ENCODE assay signal across 19 mouse cellular contexts in the genomic region with DNA sequence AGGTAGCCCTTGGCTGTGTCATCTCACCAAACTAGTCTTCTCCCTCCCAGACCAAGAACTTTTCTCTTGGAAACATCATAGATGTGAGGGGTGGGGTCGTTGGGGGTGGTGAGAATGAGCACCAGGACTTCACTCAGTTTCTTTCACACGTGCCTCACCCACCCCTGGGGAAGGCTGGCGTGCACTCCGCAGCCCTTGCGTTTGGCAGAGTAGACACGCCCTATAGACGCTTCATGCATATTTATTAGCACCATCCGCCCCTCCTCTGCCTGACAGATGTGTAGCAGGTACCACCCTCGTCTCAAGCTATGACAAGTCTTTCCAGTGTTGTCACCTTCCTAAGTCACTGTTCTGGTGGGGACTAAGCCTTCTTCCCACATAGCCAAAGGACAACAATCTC. TPM values are rescaled to one million over a fixed set of nuclear protein-coding genes. Genes with fewer than 3 reads are reported as not detected.
DNase-seq lines count a peak whose midpoint lies in the region; ATAC-seq and TF ChIP-seq lines count a peak whose summit lies in the region.
"Had no signal": no experiment of that assay in that cellular context is flagged by ENCODE, and none has a peak within 500 bp of the region (broad histone marks: within the 10 kb centered on the region; RNA-seq: fewer than 3 reads in every experiment).

No protein-coding gene starts in this region.

- peaks cover 4% of the 10 kb centered on the region for H3K27me3 ChIP-seq in CH12.LX (replicated peaks)
- H3K27me3 ChIP-seq in forebrain, embryonic 12.5 days = no peaks in the 10 kb centered on the region
- H3K27me3 ChIP-seq in hindbrain, postnatal 0 days (ENCODE audit: insufficient read depth, low read length) = no peaks in the 10 kb centered on the region
- H3K27me3 ChIP-seq: embryonic facial prominence, embryonic 15.5 days had no signal

- dilution Hi-C loops in CH12.LX (cut with MboI; ENCODE audit: extremely low pct_ligation_motif_present, extremely low pct_unique_long_range_greater_than_20kb, low sequenced_read_pairs) = no loop called here

- TF ChIP-seq POLR2A in CH12.LX (IDR thresholded peaks at IDR 0.05; ENCODE audit: low read depth, low read length) = no peak

- no peaks in the 10 kb centered on the region for H3K36me3 ChIP-seq in CH12.LX (replicated peaks in 1 of 2; ENCODE audit: control insufficient read depth in 1 of 2, insufficient read depth in 1 of 2, low read length in 1 of 2)
- H3K36me3 ChIP-seq in forebrain, embryonic 12.5 days (replicated peaks) = no peaks in the 10 kb centered on the region
- H3K36me3 ChIP-seq in hindbrain, postnatal 0 days (ENCODE audit: insufficient read depth, low read length) = no peaks in the 10 kb centered on the region
- H3K36me3 ChIP-seq: embryonic facial prominence, embryonic 15.5 days; heart, embryonic 12.5 days; liver, embryonic 12.5 days had no signal

- no peak overlapping the region for H3K4me2 ChIP-seq in CH12.LX (ENCODE audit: insufficient read depth, low read depth, poor library complexity, severe bottlenecking)
- 0 out of 2 replicates have a peak overlapping the region, but pooled peaks have one; percentile 1 for H3K4me2 ChIP-seq in forebrain, embryonic 12.5 days
- H3K4me2 ChIP-seq in hindbrain, postnatal 0 days (ENCODE audit: low read depth, low read length) = no peak overlapping the region
- H3K4me2 ChIP-seq: embryonic facial prominence, embryonic 15.5 days; heart, embryonic 12.5 days; liver, embryonic 12.5 days had no signal

- no peak for TF ChIP-seq CTCF in CH12.LX (conservative IDR thresholded peaks at IDR 0.05 in 1 of 2, IDR thresholded peaks at IDR 0.05 in 1 of 2; ENCODE audit: low read depth in 2 of 2, low read length in 2 of 2)
- no peak for TF ChIP-seq CTCF in hindbrain, postnatal 0 days (IDR thresholded peaks at IDR 0.05; ENCODE audit: low read depth)

- peak; percentile 28 to 35 for DNase-seq in frontal cortex, postnatal 10 days (ENCODE audit: low spot score in 2 of 2)
- DNase-seq in frontal cortex, postnatal 14 days (ENCODE audit: low spot score in 2 of 2) = no peak
- DNase-seq in CH12.LX (ENCODE audit: extremely low read depth) (no peak), liver (no peak)
- DNase-seq in hindbrain, postnatal 0 days (ENCODE audit: low spot score) = no peak
- no peak for DNase-seq in layer of hippocampus, postnatal 36 days
- DNase-seq: cerebellum, adult 2 months; gastrocnemius, postnatal 36 days; heart, postnatal 36 days; left cerebral cortex, postnatal 4 days; thymus, postnatal 25 days had no signal

- H3K79me2 ChIP-seq in CH12.LX (replicated peaks; ENCODE audit: control insufficient read depth, extremely low read depth, insufficient read depth, poor library complexity, severe bottlenecking) = no peaks in the 10 kb centered on the region

- H3K27ac ChIP-seq in CH12.LX (ENCODE audit: insufficient read depth, low read depth) = no peak overlapping the region
- H3K27ac ChIP-seq in forebrain, embryonic 12.5 days = peak overlapping the region; percentile 80
- H3K27ac ChIP-seq in hindbrain, postnatal 0 days = peak overlapping the region; percentile 42; the same call in 1 of the 2 replicates
- H3K27ac ChIP-seq: embryonic facial prominence, embryonic 15.5 days; liver, embryonic 12.5 days had no signal

- no peak; the same call in 1 of the 2 replicates for ATAC-seq in forebrain, embryonic 12.5 days (ENCODE audit: low FRiP score)
- no peak for ATAC-seq in hindbrain, postnatal 0 days
- ATAC-seq in erythroblast, adult 5-6 weeks (replicated peaks; ENCODE audit: low FRiP score, poor library complexity, severe bottlenecking) = no peak
- ATAC-seq: intestine, postnatal 0 days; liver, embryonic 12.5 days had no signal

- no peaks in the 10 kb centered on the region for H3K9me3 ChIP-seq in CH12.LX (replicated peaks; ENCODE audit: low read length)
- H3K9me3 ChIP-seq in forebrain, embryonic 12.5 days = no peaks in the 10 kb centered on the region
- H3K9me3 ChIP-seq in hindbrain, postnatal 0 days (ENCODE audit: low read length) = no peaks in the 10 kb centered on the region
- H3K9me3 ChIP-seq: embryonic facial prominence, embryonic 15.5 days; heart, embryonic 12.5 days; liver, embryonic 12.5 days; megakaryocyte, embryonic 14.5 days had no signal

- no peak overlapping the region for H3K4me3 ChIP-seq in CH12.LX (replicated peaks in 1 of 3; ENCODE audit: low read depth in 2 of 3, low read length in 2 of 3, poor library complexity in 1 of 3)
- H3K4me3 ChIP-seq in forebrain, embryonic 12.5 days (replicated peaks) = no peak overlapping the region
- H3K4me3 ChIP-seq in hindbrain, postnatal 0 days (ENCODE audit: low read length) = no peak overlapping the region
- H3K4me3 ChIP-seq: embryonic facial prominence, embryonic 15.5 days; heart, embryonic 12.5 days; liver, embryonic 12.5 days; megakaryocyte, embryonic 14.5 days had no signal

- no peak overlapping the region for H3K9ac ChIP-seq in CH12.LX (ENCODE audit: insufficient read depth, low read depth)
- no peak overlapping the region for H3K9ac ChIP-seq in forebrain, embryonic 12.5 days
- no peak overlapping the region for H3K9ac ChIP-seq in hindbrain, postnatal 0 days (replicated peaks; ENCODE audit: low read length)
- H3K9ac ChIP-seq: embryonic facial prominence, embryonic 15.5 days; heart, embryonic 12.5 days; liver, embryonic 12.5 days had no signal

- WGBS in forebrain, embryonic 12.5 days = 18% methylated on average over 9 of the region's 9 CpGs
- WGBS in hindbrain, postnatal 0 days = 16% methylated on average over 9 of the region's 9 CpGs

- peaks cover 8 to 14% of the 10 kb centered on the region in 2 experiments for H3K4me1 ChIP-seq in CH12.LX (ENCODE audit: control insufficient read depth in 1 of 2, insufficient read depth in 2 of 2)
- peaks cover 26% of the 10 kb centered on the region for H3K4me1 ChIP-seq in forebrain, embryonic 12.5 days
- H3K4me1 ChIP-seq in hindbrain, postnatal 0 days (ENCODE audit: insufficient read depth, low read length) = peaks cover 9% of the 10 kb centered on the region; the same call in 1 of the 2 replicates
- H3K4me1 ChIP-seq: heart, embryonic 12.5 days; liver, embryonic 12.5 days; megakaryocyte, embryonic 14.5 days had no signal

- in situ Hi-C loops in CH12.LX (cut with MboI; ENCODE audit: low pct_ligation_motif_present, low pct_unique_long_range_greater_than_20kb, low sequenced_read_pairs) = no loop called here

- TF ChIP-seq RAD21 in CH12.LX (IDR thresholded peaks at IDR 0.05; ENCODE audit: low read depth, low read length) = no peak

- TF ChIP-seq EP300 in CH12.LX (IDR thresholded peaks at IDR 0.05; ENCODE audit: low read length) = no peak

TF ChIP-seq in CH12.LX, 34 proteins besides CTCF, POLR2A, EP300 and RAD21:
- no peak for TF ChIP-seq ELF1 (IDR thresholded peaks at IDR 0.05; ENCODE audit: low read depth, low read length)
- TF ChIP-seq ETS1 (conservative IDR thresholded peaks at IDR 0.05; ENCODE audit: low read depth, low read length) = no peak
- TF ChIP-seq BHLHE40 (IDR thresholded peaks at IDR 0.05; ENCODE audit: low read depth, low read length) = peak; percentile 53
TF ChIP-seq in CH12.LX: peak in this region for 1.

RNA-seq across cellular contexts. Expression of gene Dscaml1, which starts 45.3 kb away (rescaled TPM):
- not detected in 2 replicates for total RNA-seq in CH12.LX (2012; rRNA removed)
- total RNA-seq in CH12.LX (2014; rRNA removed) = not detected in 2 replicates
- polyA plus RNA-seq in CH12.LX (2012; ENCODE audit: insufficient read length, low read depth) = not detected in 2 replicates
- polyA plus RNA-seq in forebrain, embryonic 12.5 days (2016; fragmentation: Nextera tagmentation; extraction: Ambion mirVana) = 7.0 and 8.9 TPM in 2 replicates
- total RNA-seq in hindbrain, postnatal 0 days (2014; rRNA removed) = 37.5 and 47.4 TPM in 2 replicates
- polyA plus RNA-seq in hindbrain, postnatal 0 days (2015; fragmentation: Nextera tagmentation; extraction: Ambion mirVana) = 10.5 and 12.4 TPM in 2 replicates
- total RNA-seq in erythroblast, adult 5-6 weeks (2015; ENCODE audit: low replicate concordance) = not detected in 2 replicates
- total RNA-seq in erythroblast, adult 5-6 weeks (2017; ENCODE audit: low replicate concordance) = not detected in 2 replicates
- 10 to 100 TPM; 88.0 to 91.7 TPM for total RNA-seq in layer of hippocampus, postnatal 36 days (2021)
- total RNA-seq: common myeloid progenitor, adult 5-6 weeks; gastrocnemius, postnatal 36 days; heart, postnatal 36 days had no signal
- polyA plus RNA-seq: liver, embryonic 12.5 days had no signal

Comparison
In these comparisons a context has a peak if more than half of its experiments do, and no peak if none do; other contexts are left out.
1. DNase-seq: peak in frontal cortex, postnatal 10 days (2 of 2); none in frontal cortex, postnatal 14 days (0 of 2), CH12.LX (single experiment), hindbrain, postnatal 0 days (single experiment), liver (single experiment) and layer of hippocampus, postnatal 36 days (0 of 2).
2. RNA of gene Dscaml1, which starts 45.3 kb away (total RNA-seq): 88.0 to 91.7 TPM in layer of hippocampus, postnatal 36 days and 37.5 to 47.4 TPM in hindbrain, postnatal 0 days; not detected in CH12.LX and not detected in erythroblast, adult 5-6 weeks; every median in the first group is over 10 times any median in the second.